In the genomic region with DNA sequence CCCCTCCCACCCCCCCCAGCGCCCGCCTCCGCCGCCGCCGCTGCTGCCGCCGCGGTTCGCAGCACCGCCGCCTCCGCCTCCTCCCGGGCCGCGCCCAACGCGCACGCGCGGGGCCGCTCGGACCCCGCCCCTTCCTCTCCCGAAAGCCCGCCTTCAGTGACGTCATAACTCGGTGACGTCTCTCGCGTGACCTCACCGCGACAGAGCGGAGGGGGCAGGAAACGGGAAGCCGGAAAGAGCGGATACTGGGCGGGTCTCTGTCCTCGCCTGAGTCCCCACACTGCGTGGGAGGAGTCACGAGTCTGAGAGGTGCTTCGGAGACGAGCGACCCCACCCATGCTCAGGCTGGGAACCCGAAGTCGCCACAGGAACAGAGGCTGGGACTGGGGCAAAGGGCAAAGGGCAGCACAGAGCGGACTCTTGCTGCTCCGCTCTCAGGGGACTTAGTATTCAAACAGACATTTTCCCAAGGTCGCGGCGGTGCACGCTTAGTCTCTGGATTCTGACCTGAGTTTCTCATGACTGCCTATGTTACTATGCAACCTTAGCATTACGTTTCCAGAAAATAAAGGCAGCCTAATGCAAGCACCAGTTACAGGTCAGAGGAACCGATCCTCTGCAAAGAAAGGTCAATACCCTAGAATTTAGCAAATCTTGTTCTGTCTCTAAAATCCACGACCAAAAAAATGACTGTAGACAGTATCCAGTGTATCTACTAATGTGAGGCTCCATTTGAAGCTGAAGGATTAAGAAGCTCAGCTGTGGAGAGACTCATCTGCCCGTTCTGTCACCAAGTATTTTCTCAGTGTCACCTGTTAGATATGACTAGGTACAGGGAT, we compare ENCODE assay signal across 8 mouse cellular contexts. TPM values are rescaled to one million over a fixed set of nuclear protein-coding genes. Genes with fewer than 3 reads are reported as not detected.
DNase-seq lines count a peak whose midpoint lies in the region; ATAC-seq and TF ChIP-seq lines count a peak whose summit lies in the region.

A gene (minus strand): TSS at position 81 of the 839 bp plus-strand sequence.

- H3K27me3 ChIP-seq in Patski = no peaks in the 10 kb centered on the region
- H3K27me3 ChIP-seq in hindbrain, embryonic 13.5 days = 0 out of 2 replicates have a peak, but pooled peaks cover 3% of the 10 kb centered on the region

- peak; percentile 67 for ATAC-seq in Patski
- ATAC-seq in hindbrain, embryonic 13.5 days (ENCODE audit: low FRiP score) = peak; percentile 96

- peaks cover 29% of the 10 kb centered on the region for H3K4me1 ChIP-seq in hindbrain, embryonic 13.5 days (replicated peaks)

- no peak for TF ChIP-seq CTCF in Patski (IDR thresholded peaks at IDR 0.05)

- H3K4me2 ChIP-seq in hindbrain, embryonic 13.5 days = peak within 1 kb of the TSS; percentile 95

- peak within 1 kb of the TSS; percentile 93 for H3K27ac ChIP-seq in hindbrain, embryonic 13.5 days

- peak; percentile 92 for DNase-seq in Patski (ENCODE audit: low read depth, low spot score)
- DNase-seq in cerebellum, postnatal 14 days = peak; percentile 99
- DNase-seq in frontal cortex, postnatal 14 days (ENCODE audit: low spot score in 2 of 2) = peak; percentile 95 to 98
- peak; percentile 98 to 99 for DNase-seq in layer of hippocampus, postnatal 25 days (ENCODE audit: extremely low spot score in 1 of 2, low spot score in 1 of 2)
- DNase-seq in lung, postnatal 25 days (ENCODE audit: low spot score) = peak; percentile 98
- DNase-seq in retina, embryonic 14.5 days (ENCODE audit: low spot score) = peak; percentile 97
- peak; percentile 99 for DNase-seq in thymus, postnatal 4 days

- POLR2A ChIA-PET in Patski (lab: Charles Lee) = interaction anchor here (1.1 to 1.7 kb wide), 2 partner anchors 10 to 43 kb away, joined by 4 to 6 read pairs; no protein-coding TSS in a partner anchor

- no peaks in the 10 kb centered on the region for H3K36me3 ChIP-seq in hindbrain, embryonic 13.5 days

- WGBS in hindbrain, embryonic 13.5 days = 3% methylated on average over 37 of the region's 56 CpGs

- no peaks in the 10 kb centered on the region for H3K9me3 ChIP-seq in hindbrain, embryonic 13.5 days

- in situ Hi-C loops in Patski (cut with MboI; ENCODE audit: low pct_unique_long_range_greater_than_20kb) = no loop called here

- H3K4me3 ChIP-seq in hindbrain, embryonic 13.5 days = peak within 1 kb of the TSS; percentile 97

- H3K9ac ChIP-seq in hindbrain, embryonic 13.5 days = peak within 1 kb of the TSS; percentile 93

- CTCF ChIA-PET in Patski (lab: Charles Lee) = no interaction called here

RNA-seq across cellular contexts. Expression of the gene that starts here (rescaled TPM):
- 105 TPM for polyA plus RNA-seq in Patski (2021)
- 10.0 and 10.1 TPM in 2 replicates for polyA plus RNA-seq in hindbrain, embryonic 13.5 days (2015; fragmentation: Nextera tagmentation; extraction: Ambion mirVana)
- total RNA-seq in layer of hippocampus, postnatal 25 days (2021) = 100 to 1,000 TPM; 173 to 183 TPM

Comparison
In these comparisons a context has a peak if more than half of its experiments do, and no peak if none do; other contexts are left out.
1. Peak in every context shown above with its lines: DNase-seq, ATAC-seq, H3K4me3 ChIP-seq and H3K27ac ChIP-seq.